Mouse (Mus musculus): ENCODE measurements at regions not wholly inside any gene's neighbourhood (a gene's known extent, or its start where the extent isn't known, plus 50 kb on each side); places are given as distances from the start of the nearest gene placed in this dataset.

DNA sequence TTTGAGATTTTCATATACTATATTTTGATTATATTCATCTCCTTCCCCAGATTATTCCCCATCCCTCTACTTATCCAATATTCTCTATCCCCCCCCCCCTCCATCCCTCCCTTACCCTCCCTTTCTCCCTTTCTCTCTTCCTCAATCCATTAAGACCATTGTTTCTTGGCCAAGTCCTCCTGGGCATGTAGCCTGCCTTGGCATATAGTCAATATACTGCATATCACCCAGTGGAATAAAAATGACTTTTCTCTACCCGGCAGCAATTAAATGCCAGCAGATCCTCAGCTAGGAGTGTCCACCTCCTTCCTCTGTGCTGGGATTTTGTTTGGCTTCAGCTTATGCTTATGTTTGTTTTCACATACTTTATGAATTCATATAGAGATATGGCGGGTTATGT is 987.3 kb downstream of the Robo2 start:
- TF ChIP-seq POLR2A (IDR thresholded peaks at IDR 0.05; ENCODE audit: extremely low read depth, insufficient read depth, low read length) (no peak), CTCF (IDR thresholded peaks at IDR 0.05; ENCODE audit: low read depth, low read length) (no peak)

Data from liver, adult 2 months (tissue).